Mouse (Mus musculus): ENCODE results near the gene Nap1l1. TPM values are rescaled to one million over a fixed set of nuclear protein-coding genes. Genes with fewer than 3 reads are reported as not detected.

Gene Nap1l1
- polyA plus RNA-seq, 1 experiment from 2014 or later = 407 TPM

- H3K4me2 ChIP-seq (replicated peaks; ENCODE audit: low read depth, low read length) = no peak overlapping the region
- no peak overlapping the region for H3K9ac ChIP-seq (ENCODE audit: low read depth, low read length)
- ATAC-seq (ENCODE audit: low FRiP score) (no peak; the same call in 1 of the 2 replicates), DNase-seq (ENCODE audit: low spot score) (no peak)
- H3K36me3 ChIP-seq (ENCODE audit: control insufficient read depth, insufficient read depth, low read length) = no peaks in the 10 kb centered on the region
- H3K27me3 ChIP-seq (ENCODE audit: control insufficient read depth, insufficient read depth, low read length) = no peaks in the 10 kb centered on the region
- no peaks in the 10 kb centered on the region for H3K4me1 ChIP-seq (replicated peaks; ENCODE audit: control insufficient read depth, insufficient read depth, low read length)
- WGBS = 50% methylated on average over 12 of the region's 12 CpGs
- no peak overlapping the region for H3K4me3 ChIP-seq (ENCODE audit: low read depth, low read length)
- H3K27ac ChIP-seq (ENCODE audit: low read depth, low read length) = no peak overlapping the region
- no peaks in the 10 kb centered on the region for H3K9me3 ChIP-seq (ENCODE audit: control insufficient read depth, low read length)
Observed at GRCm38 (mm10) chr10:111523894-111524293, 50.9 kb downstream of the Nap1l1 start.

- WGBS = 81% methylated on average over 5 of the region's 5 CpGs
- no peaks in the 10 kb centered on the region for H3K9me3 ChIP-seq (ENCODE audit: control insufficient read depth, low read length)
- no peak overlapping the region for H3K27ac ChIP-seq (ENCODE audit: low read depth, low read length)
- no peaks in the 10 kb centered on the region for H3K36me3 ChIP-seq (ENCODE audit: control insufficient read depth, insufficient read depth, low read length)
- H3K27me3 ChIP-seq (ENCODE audit: control insufficient read depth, insufficient read depth, low read length) = no peaks in the 10 kb centered on the region
- H3K4me3 ChIP-seq (ENCODE audit: low read depth, low read length) = no peak overlapping the region
- H3K9ac ChIP-seq (ENCODE audit: low read depth, low read length) = no peak overlapping the region
- ATAC-seq (ENCODE audit: low FRiP score) (no peak), DNase-seq (ENCODE audit: low spot score) (no peak)
- no peak overlapping the region for H3K4me2 ChIP-seq (replicated peaks; ENCODE audit: low read depth, low read length)
- H3K4me1 ChIP-seq (replicated peaks; ENCODE audit: control insufficient read depth, insufficient read depth, low read length) = no peaks in the 10 kb centered on the region
Observed at GRCm38 (mm10) chr10:111527057-111527456, 54.0 kb downstream of the Nap1l1 start.

- DNase-seq (ENCODE audit: low spot score) (no peak), ATAC-seq (ENCODE audit: low FRiP score) (no peak)
- Histone ChIP-seq H3K4me2 (replicated peaks; ENCODE audit: low read depth, low read length) (no peak overlapping the region), H3K27me3 (ENCODE audit: control insufficient read depth, insufficient read depth, low read length) (no peaks in the 10 kb centered on the region), H3K4me1 (replicated peaks; ENCODE audit: control insufficient read depth, insufficient read depth, low read length) (no peaks in the 10 kb centered on the region), H3K9ac (ENCODE audit: low read depth, low read length) (no peak overlapping the region), H3K36me3 (ENCODE audit: control insufficient read depth, insufficient read depth, low read length) (no peaks in the 10 kb centered on the region), H3K27ac (ENCODE audit: low read depth, low read length) (no peak overlapping the region), H3K4me3 (ENCODE audit: low read depth, low read length) (no peak overlapping the region), H3K9me3 (ENCODE audit: control insufficient read depth, low read length) (no peaks in the 10 kb centered on the region)
- WGBS = 92% methylated on average over 7 of the region's 7 CpGs
Observed at GRCm38 (mm10) chr10:111527613-111528012, 54.6 kb downstream of the Nap1l1 start.

- no peak for ATAC-seq (ENCODE audit: low FRiP score)
- 80% methylated on average over 4 of the region's 4 CpGs for WGBS
Observed at GRCm38 (mm10) chr10:111528283-111528682, 55.3 kb downstream of the Nap1l1 start.

GRCm38 (mm10) chr10:111530398-111530797 lies 57.4 kb downstream of the Nap1l1 start:
- 87% methylated on average over 7 of the region's 7 CpGs for WGBS
- H3K4me3 ChIP-seq (ENCODE audit: low read depth, low read length) = no peak overlapping the region

More at GRCm38 (mm10) chr10:111528283-111528682, 55.3 kb downstream of the Nap1l1 start:
- Histone ChIP-seq H3K9ac (ENCODE audit: low read depth, low read length) (no peak overlapping the region), H3K4me2 (replicated peaks; ENCODE audit: low read depth, low read length) (no peak overlapping the region), H3K27me3 (ENCODE audit: control insufficient read depth, insufficient read depth, low read length) (no peaks in the 10 kb centered on the region), H3K27ac (ENCODE audit: low read depth, low read length) (no peak overlapping the region), H3K4me3 (ENCODE audit: low read depth, low read length) (no peak overlapping the region), H3K9me3 (ENCODE audit: control insufficient read depth, low read length) (no peaks in the 10 kb centered on the region), H3K4me1 (replicated peaks; ENCODE audit: control insufficient read depth, insufficient read depth, low read length) (no peaks in the 10 kb centered on the region), H3K36me3 (ENCODE audit: control insufficient read depth, insufficient read depth, low read length) (no peaks in the 10 kb centered on the region)
- no peak for DNase-seq (ENCODE audit: low spot score)

GRCm38 (mm10) chr10:111534691-111535090 lies 61.7 kb downstream of the Nap1l1 start:
- no peak overlapping the region for H3K9ac ChIP-seq (ENCODE audit: low read depth, low read length)
- H3K4me2 ChIP-seq (replicated peaks; ENCODE audit: low read depth, low read length) = no peak overlapping the region
- H3K27ac ChIP-seq (ENCODE audit: low read depth, low read length) = no peak overlapping the region
- H3K27me3 ChIP-seq (ENCODE audit: control insufficient read depth, insufficient read depth, low read length) = no peaks in the 10 kb centered on the region
- H3K9me3 ChIP-seq (ENCODE audit: control insufficient read depth, low read length) = no peaks in the 10 kb centered on the region
- no peaks in the 10 kb centered on the region for H3K36me3 ChIP-seq (ENCODE audit: control insufficient read depth, insufficient read depth, low read length)
- WGBS = 73% methylated on average over 8 of the region's 8 CpGs
- H3K4me1 ChIP-seq (replicated peaks; ENCODE audit: control insufficient read depth, insufficient read depth, low read length) = no peaks in the 10 kb centered on the region; the same call in 1 of the 2 replicates
- DNase-seq (ENCODE audit: low spot score) = no peak
- no peak overlapping the region for H3K4me3 ChIP-seq (ENCODE audit: low read depth, low read length)
- no peak for ATAC-seq (ENCODE audit: low FRiP score)

More at GRCm38 (mm10) chr10:111530398-111530797, 57.4 kb downstream of the Nap1l1 start:
- no peak for DNase-seq (ENCODE audit: low spot score)
- H3K4me2 ChIP-seq (replicated peaks; ENCODE audit: low read depth, low read length) = no peak overlapping the region
- H3K27ac ChIP-seq (ENCODE audit: low read depth, low read length) = no peak overlapping the region
- H3K9ac ChIP-seq (ENCODE audit: low read depth, low read length) = no peak overlapping the region
- H3K36me3 ChIP-seq (ENCODE audit: control insufficient read depth, insufficient read depth, low read length) = no peaks in the 10 kb centered on the region
- no peak for ATAC-seq (ENCODE audit: low FRiP score)
- H3K9me3 ChIP-seq (ENCODE audit: control insufficient read depth, low read length) = no peaks in the 10 kb centered on the region
- no peaks in the 10 kb centered on the region for H3K27me3 ChIP-seq (ENCODE audit: control insufficient read depth, insufficient read depth, low read length)
- no peaks in the 10 kb centered on the region for H3K4me1 ChIP-seq (replicated peaks; ENCODE audit: control insufficient read depth, insufficient read depth, low read length)

GRCm38 (mm10) chr10:111537410-111537809 lies 64.4 kb downstream of the Nap1l1 start:
- Histone ChIP-seq H3K9me3 (ENCODE audit: control insufficient read depth, low read length) (no peaks in the 10 kb centered on the region), H3K4me1 (replicated peaks; ENCODE audit: control insufficient read depth, insufficient read depth, low read length) (no peaks in the 10 kb centered on the region; the same call in 1 of the 2 replicates), H3K4me3 (ENCODE audit: low read depth, low read length) (no peak overlapping the region), H3K4me2 (replicated peaks; ENCODE audit: low read depth, low read length) (no peak overlapping the region), H3K27ac (ENCODE audit: low read depth, low read length) (no peak overlapping the region), H3K27me3 (ENCODE audit: control insufficient read depth, insufficient read depth, low read length) (no peaks in the 10 kb centered on the region), H3K36me3 (ENCODE audit: control insufficient read depth, insufficient read depth, low read length) (no peaks in the 10 kb centered on the region), H3K9ac (ENCODE audit: low read depth, low read length) (no peak overlapping the region)
- ATAC-seq (ENCODE audit: low FRiP score) = no peak
- no peak for DNase-seq (ENCODE audit: low spot score)
- 92% methylated on average over 19 of the region's 19 CpGs for WGBS

- Histone ChIP-seq H3K4me3 (ENCODE audit: low read depth, low read length) (no peak overlapping the region), H3K4me1 (replicated peaks; ENCODE audit: control insufficient read depth, insufficient read depth, low read length) (no peaks in the 10 kb centered on the region; the same call in none of the 2 replicates), H3K27me3 (ENCODE audit: control insufficient read depth, insufficient read depth, low read length) (no peaks in the 10 kb centered on the region), H3K4me2 (replicated peaks; ENCODE audit: low read depth, low read length) (no peak overlapping the region), H3K9ac (ENCODE audit: low read depth, low read length) (no peak overlapping the region), H3K27ac (ENCODE audit: low read depth, low read length) (peak overlapping the region; percentile 6; the same call in 1 of the 2 replicates), H3K9me3 (ENCODE audit: control insufficient read depth, low read length) (no peaks in the 10 kb centered on the region), H3K36me3 (ENCODE audit: control insufficient read depth, insufficient read depth, low read length) (no peaks in the 10 kb centered on the region)
- DNase-seq (ENCODE audit: low spot score) (no peak), ATAC-seq (ENCODE audit: low FRiP score) (peak; percentile 61; the same call in 1 of the 2 replicates)
- 44% methylated on average over 9 of the region's 9 CpGs for whole genome bisulfite sequencing
Observed at GRCm38 (mm10) chr10:111539724-111540324, 66.8 kb downstream of the Nap1l1 start.

GRCm38 (mm10) chr10:111540678-111541077 lies 67.7 kb downstream of the Nap1l1 start:
- no peak overlapping the region for H3K4me3 ChIP-seq (ENCODE audit: low read depth, low read length)
- H3K4me2 ChIP-seq (replicated peaks; ENCODE audit: low read depth, low read length) = no peak overlapping the region
- H3K9ac ChIP-seq (ENCODE audit: low read depth, low read length) = no peak overlapping the region
- H3K27me3 ChIP-seq (ENCODE audit: control insufficient read depth, insufficient read depth, low read length) = no peaks in the 10 kb centered on the region
- DNase-seq (ENCODE audit: low spot score) (no peak), ATAC-seq (ENCODE audit: low FRiP score) (no peak)
- H3K4me1 ChIP-seq (replicated peaks; ENCODE audit: control insufficient read depth, insufficient read depth, low read length) = no peaks in the 10 kb centered on the region; the same call in none of the 2 replicates
- H3K27ac ChIP-seq (ENCODE audit: low read depth, low read length) = no peak overlapping the region
- 72% methylated on average over 9 of the region's 9 CpGs for WGBS
- no peaks in the 10 kb centered on the region for H3K36me3 ChIP-seq (ENCODE audit: control insufficient read depth, insufficient read depth, low read length)
- H3K9me3 ChIP-seq (ENCODE audit: control insufficient read depth, low read length) = no peaks in the 10 kb centered on the region
